Mouse (Mus musculus): ENCODE results near the gene Gjb2. TPM values are rescaled to one million over a fixed set of nuclear protein-coding genes. Genes with fewer than 3 reads are reported as not detected.

Gjb2 gene
- polyA plus RNA-seq, 1 experiment from 2014 or later = 3.9 TPM

DNA sequence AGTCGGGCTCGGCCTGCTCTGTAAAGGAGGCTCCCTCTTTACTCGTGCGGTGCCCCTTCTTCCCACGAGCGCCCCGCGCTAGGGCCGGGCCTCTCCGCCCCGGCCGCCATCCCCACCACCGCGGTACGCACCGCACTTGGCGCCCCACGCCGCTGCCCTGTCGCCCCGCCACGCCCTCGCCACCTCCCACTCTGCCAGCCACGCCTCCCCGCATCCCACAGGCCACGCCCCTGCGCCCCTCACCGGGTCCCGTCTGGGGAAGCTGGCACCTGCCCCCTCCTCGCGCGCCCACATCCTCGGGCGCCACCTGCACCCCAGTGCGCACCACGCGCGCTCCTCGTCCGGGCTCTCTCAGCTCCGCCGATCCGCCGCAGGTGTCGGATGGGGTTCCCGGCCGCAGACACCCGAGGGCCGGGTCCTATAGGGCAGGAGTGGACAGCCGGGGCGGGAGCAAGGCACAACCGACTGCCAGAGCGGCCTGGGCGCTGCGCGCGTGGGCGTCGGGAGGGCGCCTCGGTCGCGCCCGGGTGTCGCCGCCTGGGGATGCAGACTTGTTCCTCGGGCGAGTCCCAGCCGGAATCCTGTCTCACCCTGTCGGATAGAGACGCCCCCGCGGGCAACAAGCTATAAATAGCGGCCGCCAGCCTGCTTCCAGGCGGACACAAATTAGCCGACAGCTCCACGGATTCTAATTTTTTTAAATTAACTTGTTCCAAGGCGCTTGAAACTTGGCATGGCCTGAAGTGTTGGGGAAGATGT, 46.8 kb downstream of the Gjb2 start, which contains the start of gene Gja3:
Gene Gja3 (minus strand): TSS at position 538 of the 759 bp plus-strand sequence.
- peak within 1 kb of the TSS; percentile 45 for H3K4me3 ChIP-seq
- H3K4me2 ChIP-seq = peak within 1 kb of the TSS; percentile 77
- peaks cover 54% of the 10 kb centered on the region for H3K27me3 ChIP-seq
- H3K27ac ChIP-seq = no peak within 1 kb of the TSS
- H3K9me3 ChIP-seq (replicated peaks) = no peaks in the 10 kb centered on the region
- H3K4me1 ChIP-seq = peaks cover 13% of the 10 kb centered on the region
- WGBS = under 1% methylated on average over 73 of the region's 79 CpGs
- no peaks in the 10 kb centered on the region for H3K36me3 ChIP-seq (ENCODE audit: poor library complexity, severe bottlenecking)
- ATAC-seq = peak; percentile 55
- H3K9ac ChIP-seq = peak within 1 kb of the TSS; percentile 35; the same call in 1 of the 2 replicates

DNA sequence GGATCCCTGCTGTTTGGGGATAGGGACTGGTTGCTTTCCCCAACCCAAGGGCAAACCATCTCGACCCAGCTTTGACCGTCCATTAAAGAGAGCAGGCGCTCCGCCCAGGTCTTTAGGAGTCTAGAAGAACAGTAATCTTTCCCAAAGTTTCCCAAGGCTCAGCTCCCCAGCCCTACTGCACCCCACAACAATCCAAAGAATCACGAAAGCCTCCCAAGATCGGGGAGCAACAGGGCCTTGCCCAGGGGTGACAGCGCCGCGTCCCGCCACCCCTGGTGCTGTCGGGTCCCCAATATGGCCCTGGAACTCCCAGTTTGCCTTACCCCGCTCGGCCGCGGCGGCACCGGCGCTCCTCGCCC, 47.3 kb downstream of the Gjb2 start:
- Histone ChIP-seq H3K4me1 (peaks cover 13% of the 10 kb centered on the region), H3K27me3 (peaks cover 54% of the 10 kb centered on the region), H3K9ac (peak overlapping the region; percentile 35; the same call in 1 of the 2 replicates), H3K4me2 (peak overlapping the region; percentile 77), H3K27ac (no peak overlapping the region), H3K36me3 (ENCODE audit: poor library complexity, severe bottlenecking) (no peaks in the 10 kb centered on the region), H3K9me3 (replicated peaks) (no peaks in the 10 kb centered on the region), H3K4me3 (peak overlapping the region; percentile 45)
- WGBS = 4% methylated on average over 19 of the region's 19 CpGs
- no peak for ATAC-seq

GRCm38 (mm10) chr14:57052713-57053112, 51.8 kb downstream of the Gjb2 start:
- Histone ChIP-seq H3K9me3 (replicated peaks) (no peaks in the 10 kb centered on the region), H3K4me1 (peaks cover 7% of the 10 kb centered on the region), H3K4me2 (no peak overlapping the region), H3K4me3 (no peak overlapping the region), H3K9ac (no peak overlapping the region), H3K27ac (no peak overlapping the region), H3K27me3 (peaks cover 35% of the 10 kb centered on the region), H3K36me3 (ENCODE audit: poor library complexity, severe bottlenecking) (no peaks in the 10 kb centered on the region)
- ATAC-seq = no peak
- WGBS = 73% methylated on average over 6 of the region's 6 CpGs

Other genes starting within 250 kb of the Gjb2 start
- gene Zmym2, start 218.0 kb downstream of the Gjb2 start, polyA plus RNA-seq (2015; fragmentation: Nextera tagmentation; extraction: Ambion mirVana) = 77.8 and 78.3 TPM in 2 replicates
- not detected in 2 replicates for gene Gja3, start 46.6 kb downstream of the Gjb2 start, polyA plus RNA-seq (2015; fragmentation: Nextera tagmentation; extraction: Ambion mirVana)
- gene Gm4491, start 11.2 kb upstream of the Gjb2 start, polyA plus RNA-seq (2015; fragmentation: Nextera tagmentation; extraction: Ambion mirVana) = not detected in 2 replicates
- 3.5 and 4.7 TPM in 2 replicates for gene Gjb6, start 28.9 kb upstream of the Gjb2 start, polyA plus RNA-seq (2015; fragmentation: Nextera tagmentation; extraction: Ambion mirVana)

Data from forebrain, embryonic 13.5 days (tissue).